Mouse (Mus musculus) retina, embryonic 14.5 days (tissue): Measurements from ENCODE around the gene Lmf1.

Source experiments
- DNase-seq: peaks from one replicate; pipeline ENCODE4 v3.0.0-alpha.2; 2015; ENCODE audit warnings: low spot score

Lmf1 gene

DNA sequence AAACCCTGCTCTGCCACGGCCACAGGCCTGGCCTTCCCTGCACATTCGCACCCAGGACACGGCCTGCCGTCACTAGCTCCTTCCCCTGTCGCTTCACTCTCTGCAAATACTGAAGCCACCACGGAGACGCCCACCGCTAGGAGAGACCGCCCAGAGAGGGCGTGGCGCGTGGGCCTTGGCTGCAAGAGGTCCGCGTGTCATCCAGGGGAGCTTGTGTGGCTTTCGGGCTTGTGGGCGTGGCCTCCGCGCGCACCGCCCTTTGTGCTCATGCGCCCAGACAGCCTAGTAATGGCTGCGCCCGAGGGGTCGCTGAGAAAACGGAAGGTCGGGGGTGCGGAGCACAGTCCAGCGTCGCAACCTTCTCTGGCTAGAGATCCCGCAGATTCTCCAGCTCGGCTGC is at the start of gene Lmf1:
TSS of gene Lmf1 (plus strand) at position 166 of the 400 bp plus-strand sequence.
- peak; percentile 97 for DNase-seq

DNA sequence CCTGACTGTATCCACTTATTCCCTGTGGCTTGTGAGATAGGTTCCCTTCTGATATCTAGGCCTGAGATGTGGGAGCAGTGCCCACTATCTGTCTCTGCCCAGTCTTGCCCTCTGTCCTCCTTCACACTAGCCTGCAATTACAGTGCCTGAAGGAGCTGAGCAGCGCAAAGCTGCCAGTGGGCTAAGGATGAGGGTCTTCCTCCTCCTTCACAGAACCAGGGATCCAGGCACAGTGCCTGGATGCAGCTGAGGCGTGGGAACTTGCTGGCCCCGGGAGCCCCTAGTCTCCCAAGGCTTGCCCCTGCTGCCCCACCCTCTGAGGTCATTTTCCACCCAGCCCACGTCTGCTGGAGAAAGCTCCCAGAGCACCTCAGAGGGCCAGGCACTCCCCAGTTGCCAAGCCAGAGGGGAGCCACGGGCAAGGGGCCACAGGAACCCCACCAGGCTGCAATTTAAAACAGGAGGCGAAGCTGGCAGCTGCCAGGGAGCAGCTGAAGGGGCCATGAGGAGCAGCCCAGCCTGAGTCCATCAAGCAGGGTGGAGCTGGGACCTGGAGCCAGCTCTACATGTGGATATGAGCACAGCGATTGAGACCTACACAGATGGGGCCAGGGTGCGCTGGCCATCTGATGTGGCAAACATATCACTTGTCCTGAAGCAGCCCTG is 48.4 kb upstream of the Lmf1 start:
- DNase-seq: no peak

DNA sequence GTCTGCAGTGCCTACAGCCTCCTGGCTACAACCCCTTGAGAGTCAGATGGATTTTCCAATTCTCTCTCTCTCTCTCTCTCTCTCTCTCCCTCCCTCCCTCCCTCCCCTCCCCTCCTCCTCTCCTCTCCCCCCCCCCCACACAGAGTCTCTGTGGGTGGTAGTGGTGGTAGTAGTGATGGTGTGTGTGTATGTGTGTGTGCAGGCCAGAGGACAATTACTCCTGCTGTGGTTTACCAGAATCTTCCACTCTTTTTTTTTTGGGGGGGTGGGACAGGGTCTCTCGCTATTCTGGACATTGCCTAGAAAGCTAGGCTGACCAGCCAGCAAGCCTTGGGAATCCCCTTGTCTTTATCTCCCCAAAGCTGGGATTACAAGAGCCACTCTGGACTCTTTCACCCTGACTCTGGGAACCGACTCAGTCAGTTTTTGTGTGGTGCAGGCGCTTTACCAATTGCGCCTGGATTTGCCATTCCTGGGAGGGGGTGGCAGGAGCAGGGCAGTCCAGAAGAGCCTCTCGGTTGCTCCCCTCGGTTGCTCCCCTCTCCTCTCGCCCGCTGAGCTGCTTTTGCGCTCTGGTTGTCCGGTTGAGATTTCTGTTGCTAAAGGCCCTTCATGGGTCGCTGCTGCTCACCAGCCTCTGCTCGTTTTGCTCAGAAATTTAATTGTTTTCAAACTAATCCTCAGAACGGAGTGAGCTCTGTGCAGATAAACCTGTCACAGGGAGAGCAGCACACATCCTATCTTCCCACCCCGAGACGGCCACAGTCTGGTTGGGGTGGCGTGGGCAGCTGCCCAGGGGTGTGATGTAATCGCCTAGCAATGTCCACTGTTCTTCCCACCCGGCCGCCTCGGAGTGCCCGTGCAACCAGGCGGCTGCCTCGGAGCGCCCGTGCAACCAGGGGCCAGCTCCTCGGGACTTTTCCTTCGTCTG is 39.7 kb upstream of the Lmf1 start:
- DNase-seq: peak; percentile 70

DNA sequence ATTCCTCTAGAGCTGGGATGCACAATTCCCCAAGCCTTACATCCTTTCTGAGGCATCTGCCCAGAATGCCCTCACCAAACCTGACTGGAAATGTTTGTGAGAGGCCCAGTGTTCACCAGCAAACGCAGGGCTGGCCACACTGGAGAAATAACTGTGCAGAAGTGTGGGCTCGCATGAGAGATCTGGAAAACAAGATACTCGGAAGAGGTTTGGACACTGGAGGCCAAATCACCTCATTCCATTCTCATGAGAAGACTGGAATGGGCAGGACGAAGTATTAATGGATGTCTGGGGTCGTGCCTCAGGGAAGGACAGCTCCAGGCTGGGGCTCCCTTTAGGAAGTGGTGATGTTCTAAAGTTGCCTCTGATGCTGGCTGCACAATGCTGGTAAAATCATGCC is 38.2 kb upstream of the Lmf1 start:
- no peak for DNase-seq

DNA sequence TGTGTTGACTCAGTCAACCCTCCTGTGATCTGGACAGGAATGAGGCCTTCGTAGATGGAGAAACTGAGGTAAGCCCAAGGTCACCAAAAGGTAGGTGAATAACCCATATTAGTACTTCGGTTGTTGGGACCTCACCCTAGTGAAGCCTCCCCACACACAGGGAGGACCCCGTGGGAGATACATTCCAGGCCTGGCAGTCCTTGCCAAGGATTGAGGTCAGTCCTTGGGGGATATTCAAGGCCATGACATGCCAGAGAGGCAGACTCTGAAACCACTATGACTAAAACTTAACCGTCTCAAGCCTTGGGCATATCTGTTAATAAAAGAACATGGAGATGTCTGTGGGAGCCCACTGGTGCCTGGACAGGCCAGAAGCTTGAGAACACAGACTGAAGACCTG is 37.1 kb upstream of the Lmf1 start:
- DNase-seq: no peak

DNA sequence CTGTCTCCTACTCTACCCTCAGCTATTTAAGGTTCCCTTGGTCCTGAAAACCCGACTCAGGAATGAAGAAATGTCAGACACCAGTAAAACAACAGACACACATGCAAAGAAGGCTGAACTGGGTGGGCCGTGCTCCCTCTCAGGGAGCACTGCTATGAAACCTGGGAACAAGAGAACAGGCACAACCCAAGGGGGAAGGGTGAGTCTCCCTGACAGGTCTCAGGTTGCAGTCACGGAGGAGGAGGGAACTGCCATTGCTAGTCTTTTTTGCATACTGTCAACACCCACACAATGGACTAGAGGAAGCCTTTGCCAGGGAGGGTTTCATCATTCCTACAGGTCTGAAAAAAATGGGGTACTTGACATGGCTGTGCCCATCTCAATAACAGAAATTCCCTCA is 31.9 kb upstream of the Lmf1 start:
- DNase-seq: no peak

DNA sequence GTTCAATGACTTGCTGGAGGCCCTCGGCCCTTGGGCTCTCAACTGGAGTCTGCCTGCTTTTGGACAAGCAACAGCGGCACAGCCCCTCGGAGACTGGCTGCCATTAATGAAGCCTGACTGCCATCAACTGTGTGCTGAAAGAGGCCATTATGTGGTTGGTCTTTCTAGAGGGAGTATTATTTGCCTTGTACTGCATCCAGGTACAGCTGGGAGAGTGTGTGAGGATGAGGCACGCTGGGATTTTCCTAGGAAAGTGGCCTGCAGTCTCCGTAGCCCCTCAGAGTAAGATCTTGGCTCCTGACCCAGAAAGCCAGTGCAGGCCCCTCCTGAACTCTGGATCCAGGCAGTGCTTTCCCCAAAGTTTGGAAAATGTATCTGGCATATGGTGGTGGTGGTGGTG is 28.9 kb upstream of the Lmf1 start:
- DNase-seq: no peak

DNA sequence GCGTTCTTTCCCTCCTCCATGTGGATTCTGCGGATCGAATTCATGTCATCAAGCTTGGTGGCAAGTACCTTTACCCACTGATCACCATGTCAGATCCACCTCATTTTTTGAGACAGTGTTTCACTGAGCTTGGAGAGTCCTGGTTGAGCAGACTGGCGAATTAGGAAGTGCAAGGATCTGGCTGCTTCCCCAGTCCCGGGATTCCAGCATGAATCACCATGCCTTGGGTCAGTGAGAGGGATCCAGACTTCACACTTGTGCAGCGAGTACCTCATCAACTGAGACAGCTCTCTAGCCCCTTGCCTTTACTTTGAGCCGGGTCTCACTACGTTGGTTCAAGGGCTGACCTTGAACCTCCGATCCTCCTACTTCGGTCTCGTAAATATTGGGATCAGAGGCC is 27.6 kb upstream of the Lmf1 start:
- DNase-seq: no peak

DNA sequence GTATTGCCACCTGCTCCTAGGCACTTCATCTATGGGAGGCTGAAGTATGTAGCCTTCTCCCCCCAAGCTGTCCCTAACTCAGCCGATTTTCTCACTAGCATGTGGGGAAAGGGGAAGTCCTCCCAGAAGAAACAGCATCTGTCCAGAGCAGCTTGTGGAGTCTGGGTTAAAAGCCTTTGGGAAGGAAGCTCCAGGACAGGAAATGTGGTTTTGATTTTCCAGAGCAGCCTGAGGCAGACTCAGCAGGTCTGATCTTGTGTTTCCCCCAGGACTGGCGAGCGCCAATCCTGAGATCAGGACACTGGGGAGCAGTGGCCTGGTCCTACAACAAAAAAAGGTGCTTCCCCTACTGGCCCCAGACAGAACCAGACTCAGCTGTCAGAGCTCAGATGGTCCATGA is 23.7 kb upstream of the Lmf1 start:
- DNase-seq: no peak

DNA sequence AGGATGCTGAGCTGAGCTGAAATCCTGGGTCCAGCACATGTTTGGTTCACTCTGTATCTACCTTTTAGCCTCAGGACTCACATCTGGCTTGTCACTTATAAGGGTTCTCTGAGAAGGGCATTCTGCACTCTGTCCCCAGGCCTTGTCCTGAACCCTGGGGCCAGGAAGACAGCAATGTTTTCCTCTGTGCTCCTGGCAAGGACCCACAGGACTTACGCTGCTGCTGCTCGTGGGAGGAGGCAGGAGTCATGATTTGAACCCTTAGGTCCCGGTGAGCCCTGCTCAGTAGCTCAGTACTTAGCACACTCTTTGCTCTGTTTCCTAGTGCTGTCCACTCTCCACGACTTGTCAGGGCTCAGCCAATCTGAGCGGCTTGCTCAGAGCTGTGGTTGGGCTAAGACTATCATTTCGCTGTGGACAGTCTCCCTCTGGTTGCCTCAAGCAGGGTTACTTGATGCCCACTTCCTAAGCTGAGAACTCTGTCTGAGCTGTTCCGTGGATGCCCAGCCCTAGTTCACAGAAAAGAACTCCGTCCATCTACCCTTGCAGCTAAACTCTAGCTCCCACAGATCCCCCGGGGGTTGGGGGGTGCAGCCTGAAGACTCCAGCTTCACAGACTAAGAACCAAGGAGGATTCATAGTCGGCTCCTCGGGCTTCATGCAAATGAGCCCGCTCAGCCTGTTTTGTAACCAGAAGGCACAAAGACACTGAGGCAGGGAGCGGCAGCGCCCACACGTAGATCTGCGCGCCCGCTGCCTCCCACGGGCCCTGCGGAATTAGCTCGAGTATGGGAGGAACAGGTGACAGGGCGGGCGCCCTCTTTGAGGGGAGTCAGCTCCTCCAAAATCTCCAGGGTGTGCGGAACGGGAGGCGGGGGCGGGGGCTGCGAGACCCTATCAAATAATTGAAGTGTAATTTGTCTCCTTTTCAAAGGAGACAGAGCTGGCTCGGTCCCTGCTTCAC is 22.9 kb upstream of the Lmf1 start:
- DNase-seq: no peak

DNA sequence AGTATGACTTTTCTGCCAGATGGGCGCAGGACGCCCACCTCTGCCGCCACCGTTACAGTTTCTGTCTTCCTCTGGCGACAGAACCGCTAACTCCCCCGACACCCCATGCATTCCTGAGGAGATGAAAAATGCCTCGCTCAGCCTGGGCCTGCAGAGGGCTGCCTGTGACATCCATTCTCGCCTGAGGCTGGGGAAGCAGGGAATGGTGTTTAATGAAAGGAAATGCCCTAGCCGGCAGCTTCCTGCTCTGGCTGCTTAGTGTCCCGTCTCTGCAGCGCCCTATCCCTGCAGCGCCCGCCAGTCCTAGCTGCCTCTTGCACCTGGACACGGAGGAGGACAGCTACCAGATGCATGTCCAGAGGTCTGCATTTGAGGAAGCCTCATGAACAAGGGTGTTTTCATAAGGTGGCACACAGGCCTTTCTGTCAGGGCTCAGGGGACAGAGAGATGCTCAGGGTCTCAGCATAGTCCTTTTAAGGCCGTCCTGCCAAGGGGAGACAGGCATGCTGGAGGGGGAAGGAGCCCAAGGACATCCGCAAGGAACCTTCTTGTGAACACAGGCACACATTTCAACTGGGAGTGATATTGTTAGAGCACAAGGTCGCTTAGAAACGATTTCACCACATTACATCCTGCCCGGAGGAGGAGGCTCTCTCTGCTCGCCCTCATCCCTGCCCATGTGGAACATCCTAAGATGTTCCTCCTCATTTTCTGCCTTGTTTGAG is 22.1 kb upstream of the Lmf1 start:
- peak; percentile 46 for DNase-seq

DNA sequence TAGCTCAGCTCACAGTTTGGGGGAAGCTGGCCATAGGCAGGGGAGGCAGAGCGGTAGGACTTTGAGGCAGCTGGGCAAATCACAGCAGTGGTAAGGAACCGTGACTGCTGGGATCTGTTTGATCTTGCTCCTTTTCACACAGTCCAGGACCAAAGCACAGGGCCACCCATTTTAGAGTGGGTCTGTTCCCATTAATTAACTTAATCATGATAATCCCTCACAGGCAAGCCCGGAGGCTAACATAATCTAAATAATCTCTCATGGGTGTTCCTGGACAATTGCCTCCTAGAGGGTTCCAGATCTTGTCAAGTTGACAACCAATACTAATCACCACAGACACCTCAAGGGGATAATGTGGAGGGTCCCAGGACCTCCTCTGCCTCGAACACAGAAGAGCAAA is 19.3 kb upstream of the Lmf1 start:
- no peak for DNase-seq

DNA sequence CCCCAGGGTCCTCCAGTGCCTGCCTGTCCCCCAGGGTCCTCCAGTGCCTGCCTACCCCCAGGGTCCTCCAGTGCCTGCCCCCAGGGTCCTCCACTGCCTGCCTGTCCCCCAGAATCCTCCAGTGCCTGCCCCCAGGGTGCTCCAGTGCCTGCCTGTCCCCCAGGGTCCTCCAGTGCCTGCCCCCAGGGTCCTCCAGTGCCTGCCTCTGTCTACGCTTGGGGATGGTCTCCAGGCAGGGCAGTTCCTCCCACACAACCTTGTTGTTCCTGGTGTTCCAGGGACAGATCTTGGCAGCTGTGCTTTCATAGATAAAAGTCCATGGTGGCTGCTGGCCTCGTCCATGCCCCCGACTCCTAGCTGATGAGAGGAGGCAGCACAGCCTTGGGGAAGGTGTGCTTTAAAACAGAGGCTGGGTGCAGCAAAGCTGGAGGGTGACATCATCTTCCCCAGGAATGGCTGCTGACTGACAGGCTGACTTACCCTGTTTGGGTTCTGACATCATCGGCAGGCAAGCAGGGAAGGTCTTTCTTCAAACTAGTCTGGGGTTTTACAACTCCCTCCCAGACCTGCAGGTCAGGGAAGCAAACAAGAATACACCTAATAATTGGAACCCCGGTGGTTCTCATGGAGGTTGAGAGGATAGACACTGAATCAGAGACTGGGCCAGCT is 18.2 kb upstream of the Lmf1 start:
- no peak for DNase-seq

DNA sequence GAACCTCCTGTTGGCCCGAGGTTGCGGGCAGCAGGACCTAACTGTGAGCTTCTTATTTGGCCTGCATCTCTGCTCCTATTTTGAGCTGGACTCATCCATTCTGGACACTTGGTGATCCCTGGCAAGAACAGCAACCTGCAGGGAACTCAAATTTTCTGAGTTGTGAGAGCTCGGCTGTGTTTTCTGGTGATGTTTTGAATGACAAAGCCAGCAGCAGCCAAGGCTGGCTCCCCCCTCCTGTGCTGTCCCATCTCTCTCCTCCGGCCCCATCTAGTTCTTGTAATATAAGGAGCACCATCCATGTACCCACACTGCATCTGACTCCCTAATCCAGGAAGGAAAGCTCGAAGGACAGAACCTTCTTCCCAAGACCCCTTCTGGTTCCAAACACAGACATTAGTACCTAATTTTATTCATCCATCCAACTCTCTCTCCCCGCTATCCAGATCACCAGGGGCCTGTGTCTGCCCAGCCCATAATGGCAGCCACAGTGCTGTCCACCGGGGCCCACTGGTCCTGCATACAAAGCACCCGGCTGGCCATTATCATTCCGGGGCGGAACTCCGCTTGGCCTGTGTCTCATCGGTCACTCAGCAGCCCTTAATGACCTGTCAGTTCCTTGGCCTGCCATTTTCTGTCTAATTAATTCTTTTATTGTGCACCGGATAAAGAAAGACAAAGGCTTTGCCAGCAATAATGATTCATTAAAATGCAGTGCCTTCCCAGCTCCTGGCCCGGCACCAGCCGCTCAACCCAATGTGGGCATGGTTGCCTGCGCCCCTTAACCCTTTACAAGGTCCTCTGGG is 17.5 kb upstream of the Lmf1 start:
- peak; percentile 87 for DNase-seq

DNA sequence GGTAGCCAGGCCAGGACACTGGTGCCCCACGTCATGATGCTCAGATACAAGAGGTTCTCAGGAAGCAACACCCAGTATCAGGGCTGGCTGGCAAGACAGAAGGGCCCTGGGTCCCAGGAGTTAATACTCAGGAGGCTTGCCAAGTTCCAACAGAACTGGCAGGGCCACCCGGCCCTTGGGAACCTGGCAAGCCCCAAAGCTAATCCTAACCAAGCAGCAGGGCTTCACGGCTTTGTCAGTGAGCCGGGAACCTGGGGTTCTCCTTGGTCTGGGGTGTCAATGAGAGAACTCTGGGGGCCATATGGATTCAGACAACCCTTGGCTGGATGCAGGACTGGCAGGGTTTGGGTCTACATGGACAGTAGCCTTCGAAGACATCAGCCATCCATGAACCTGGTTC is 14.4 kb upstream of the Lmf1 start:
- no peak for DNase-seq

DNA sequence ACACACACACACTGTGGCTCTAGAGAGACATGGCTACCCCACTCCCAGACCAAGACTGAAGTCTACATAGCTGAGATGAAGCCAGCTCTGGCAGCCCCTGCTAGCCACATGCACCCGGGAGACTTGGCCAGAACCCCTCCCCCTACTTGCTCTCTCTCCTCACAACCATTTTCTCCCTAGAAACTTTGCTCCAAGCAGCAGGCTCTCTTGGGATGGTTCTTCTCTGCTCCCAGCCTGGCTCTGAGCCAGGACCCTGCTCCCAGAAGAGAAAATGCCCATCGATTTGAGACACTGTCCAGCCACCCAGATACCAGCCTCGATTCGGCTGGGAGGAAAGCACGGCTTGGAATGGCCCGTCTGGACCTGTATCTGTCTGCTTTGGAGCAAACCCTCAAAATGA is 13.6 kb upstream of the Lmf1 start:
- no peak for DNase-seq

DNA sequence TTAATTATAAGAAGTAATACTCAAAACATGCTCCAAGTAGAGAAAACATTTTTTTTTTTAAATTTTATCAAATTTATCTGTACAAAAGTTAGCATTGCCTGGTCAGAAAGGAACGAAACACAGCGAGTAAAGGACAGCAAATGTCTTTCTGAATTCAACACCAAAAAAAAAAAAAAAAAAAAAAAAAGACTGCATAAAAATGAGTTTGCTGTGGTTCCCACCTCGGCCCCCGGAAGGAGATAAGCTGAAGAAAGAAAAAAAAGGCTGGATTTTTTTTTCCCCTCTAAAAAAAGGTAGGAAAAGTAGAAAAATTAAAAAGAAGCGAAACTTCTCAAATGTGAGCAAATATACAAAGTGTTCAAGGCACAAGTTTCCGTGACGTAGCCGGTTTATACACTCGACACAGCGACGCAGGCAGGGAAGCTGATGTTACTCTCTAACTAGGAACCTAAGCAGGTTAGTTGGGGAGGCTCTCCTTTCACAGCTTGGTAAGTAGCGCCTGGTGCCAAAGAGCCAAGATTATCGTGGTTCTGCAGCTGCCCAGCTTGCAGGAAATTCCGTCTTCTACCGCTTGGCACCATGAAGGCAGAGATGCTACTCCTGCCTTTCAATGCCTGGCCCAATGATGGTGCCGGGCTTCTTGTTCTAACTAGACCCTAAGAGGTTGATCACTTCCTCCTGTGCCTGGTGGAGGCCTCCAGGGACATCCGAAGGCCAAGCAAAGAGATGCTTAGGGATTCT is 12.9 kb upstream of the Lmf1 start:
- no peak for DNase-seq

DNA sequence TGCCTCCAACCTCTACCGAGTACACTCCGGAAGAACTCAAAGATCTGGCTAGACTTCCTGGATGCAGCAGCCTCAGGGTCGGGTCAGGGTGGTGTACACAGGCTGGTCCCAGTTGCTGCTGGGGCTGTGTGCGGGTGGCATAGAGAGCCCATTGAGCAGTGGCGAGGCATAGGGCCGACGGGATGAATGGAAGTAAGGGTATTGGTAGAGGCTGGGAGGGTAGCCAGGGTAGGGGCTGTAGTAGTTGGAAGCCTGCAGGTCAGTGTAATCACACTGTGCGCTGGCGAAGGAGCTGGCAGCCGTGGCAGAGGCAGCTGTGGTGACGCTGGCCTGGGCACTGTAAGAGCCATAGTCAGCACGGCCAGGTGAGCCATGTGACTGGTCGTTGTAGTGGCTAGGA is 11.6 kb upstream of the Lmf1 start:
- DNase-seq: no peak

DNA sequence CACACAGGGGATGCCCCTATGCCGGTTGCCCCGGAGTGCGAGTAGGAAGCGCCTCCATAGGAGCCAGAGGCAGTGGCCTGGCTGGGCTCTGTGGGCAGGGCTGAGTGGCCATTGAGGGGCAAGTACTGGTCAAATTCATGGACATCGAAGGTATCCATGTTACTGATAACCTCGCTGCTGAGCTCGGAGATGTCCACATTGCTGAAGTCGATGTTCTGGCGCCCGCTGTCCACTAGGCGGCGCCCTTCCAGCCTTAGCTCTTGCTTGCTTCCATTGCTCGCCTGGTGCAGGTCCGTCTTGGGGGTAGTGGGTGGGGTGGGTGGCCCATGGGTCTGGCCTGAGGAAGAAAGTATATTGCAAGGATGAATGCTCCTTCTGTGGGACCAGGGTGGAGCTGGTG is 11.1 kb upstream of the Lmf1 start:
- peak; percentile 89 for DNase-seq

DNA sequence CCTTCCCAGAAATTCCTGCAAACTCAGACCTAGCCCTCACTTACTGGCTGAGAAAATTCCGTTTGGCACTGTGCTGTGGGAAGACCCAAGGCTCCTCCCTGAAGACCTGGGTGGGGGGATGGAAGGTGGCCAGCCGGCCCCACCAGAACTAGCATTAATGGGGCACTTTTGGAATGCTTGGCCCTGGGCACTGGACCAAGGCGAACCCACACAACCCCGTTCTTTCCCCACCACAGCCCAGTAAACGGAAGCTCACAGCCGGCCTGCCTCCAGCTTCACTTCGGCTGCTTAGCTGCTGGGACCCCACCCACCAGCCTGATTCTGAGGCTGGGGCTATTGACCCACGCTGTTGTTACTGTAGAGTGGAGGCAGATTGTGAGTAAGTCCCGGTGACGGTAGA is 10.7 kb upstream of the Lmf1 start:
- no peak for DNase-seq
